Mouse (Mus musculus) spleen, adult 2 months (tissue): ENCODE results near the gene Phactr3. TPM values are rescaled to one million over a fixed set of nuclear protein-coding genes. Genes with fewer than 3 reads are reported as not detected.
"Not testable (repeated sequence)": the region's sequence is repeated elsewhere in the genome, so short reads cannot be mapped to it uniquely, and the experiment has no call there.

Experiments
- DNase-seq, 2 experiments: peaks; one replicate each; pipeline versions ENCODE4 v3.0.0 to v3.0.0-alpha.2; 2012 to 2021; ENCODE audit warnings: low spot score in 2 of 2, low read depth in 1 of 2
- H3K27ac ChIP-seq: fragments of 200-500 bp; 2 replicates; pipeline ENCODE4 v1.5.1; 2012; ENCODE audit warnings: low read length, inconsistent platforms; ENCODE audit not compliant: insufficient read depth
- H3K27me3 ChIP-seq: fragments of 200-500 bp; 2 replicates; pipeline ENCODE4 v1.6.1; 2012; ENCODE audit warnings: mild to moderate bottlenecking, moderate library complexity, low read length, inconsistent platforms; ENCODE audit not compliant: control insufficient read depth, insufficient read depth
- H3K36me3 ChIP-seq: fragments of 200-500 bp; 2 replicates; pipeline ENCODE4 v1.6.1; 2012; ENCODE audit warnings: mild to moderate bottlenecking, low read length, inconsistent platforms; ENCODE audit not compliant: control insufficient read depth, insufficient read depth
- H3K4me1 ChIP-seq: fragments of 200-500 bp; 2 replicates; pipeline ENCODE4 v1.6.1; 2011; ENCODE audit warnings: inconsistent platforms; ENCODE audit not compliant: control insufficient read depth, insufficient read depth, insufficient read length
- H3K4me3 ChIP-seq: fragments of 200-500 bp; 2 replicates; pipeline ENCODE4 v1.5.1; 2011; ENCODE audit warnings: mild to moderate bottlenecking, inconsistent platforms; ENCODE audit not compliant: insufficient read depth, insufficient read length; ENCODE audit errors: extremely low read depth
- CTCF ChIP-seq: fragments of 200-500 bp; IDR thresholded peaks from 2 replicates; pipeline ENCODE4 v1.5.1; 2011; ENCODE audit warnings: mild to moderate bottlenecking, inconsistent platforms; ENCODE audit not compliant: insufficient read depth, insufficient read length, insufficient replicate concordance; ENCODE audit errors: extremely low read depth
- POLR2A ChIP-seq: fragments of 200-500 bp; IDR thresholded peaks from 2 replicates; pipeline ENCODE4 v1.6.1; 2011; ENCODE audit warnings: low read depth, low read length, inconsistent platforms
- WGBS: fragments of 180-500 bp; shearing (Covaris S2); methylation state at CpG from one replicate; pipeline ENCODE4 v1.1.7; 2018; 5-methylcytosine and 5-hydroxymethylcytosine counted together
- polyA plus RNA-seq: library from polyadenylated mRNA; depleted of rRNA; stranded (reverse); fragments of >200 nt; gene quantifications from 2 replicates; pipeline ENCODE4 v1.2.3, GENCODE M21; 2012; rRNA removed

Phactr3 gene
- polyA plus RNA-seq, 1 experiment = 0.54 TPM

GRCm38 (mm10) chr2:178337878-178338277, 219.1 kb downstream of the Phactr3 start:
- no peak for DNase-seq

DNA sequence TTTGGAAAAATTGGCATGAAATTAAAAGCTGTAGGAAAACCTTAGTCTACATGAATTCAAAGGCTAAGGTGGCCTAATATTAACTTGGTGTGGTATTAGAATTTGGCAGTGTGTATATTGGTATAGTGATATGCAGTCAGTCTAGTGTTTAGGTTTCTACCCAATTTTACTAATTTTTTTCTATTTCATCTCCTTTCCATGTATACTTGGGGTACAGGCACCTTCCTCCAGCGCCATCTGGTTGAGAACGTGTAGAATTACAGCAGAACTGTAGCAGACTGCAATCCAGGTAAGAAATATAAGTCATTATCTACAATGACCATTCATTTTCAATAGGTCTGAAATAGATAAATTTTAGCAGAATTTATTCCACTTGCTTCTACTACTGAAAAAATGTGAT, 220.3 kb downstream of the Phactr3 start:
- H3K27ac ChIP-seq = no peak overlapping the region
- TF ChIP-seq CTCF (no peak), POLR2A (no peak)
- no peak for DNase-seq
- no peaks in the 10 kb centered on the region for H3K36me3 ChIP-seq
- H3K27me3 ChIP-seq = no peaks in the 10 kb centered on the region
- no peaks in the 10 kb centered on the region for H3K4me1 ChIP-seq
- no peak overlapping the region; the same call in 1 of the 2 replicates for H3K4me3 ChIP-seq
- WGBS = 4% methylated on average over 2 of the region's 2 CpGs

More at GRCm38 (mm10) chr2:178337878-178338277, 219.1 kb downstream of the Phactr3 start:
- WGBS = 40% methylated on average over 1 of the region's 1 CpGs
- H3K27ac ChIP-seq = no peak overlapping the region
- no peaks in the 10 kb centered on the region for H3K36me3 ChIP-seq
- no peak overlapping the region for H3K4me3 ChIP-seq
- H3K4me1 ChIP-seq = no peaks in the 10 kb centered on the region
- TF ChIP-seq CTCF (no peak), POLR2A (no peak)
- no peaks in the 10 kb centered on the region for H3K27me3 ChIP-seq

DNA sequence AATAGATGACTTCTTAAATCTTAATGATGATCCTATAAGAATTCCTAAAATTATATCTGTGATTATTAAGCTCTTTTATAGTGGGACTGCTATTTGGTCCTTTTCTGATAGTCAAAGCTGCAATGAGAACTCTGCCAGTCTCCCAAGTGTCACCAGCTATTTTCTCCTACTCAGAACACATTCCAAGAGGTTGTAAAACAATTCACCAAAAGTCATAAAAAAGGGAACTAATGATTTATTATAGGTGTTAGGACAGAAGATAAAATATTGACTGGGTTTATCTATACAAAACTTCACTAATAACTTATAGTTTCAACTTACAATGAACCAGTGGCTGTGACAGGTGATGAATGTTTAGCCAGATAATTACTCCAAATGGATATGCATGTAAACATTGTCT, 223.3 kb downstream of the Phactr3 start:
- H3K4me3 ChIP-seq, DNase-seq, H3K27me3 ChIP-seq, H3K36me3 ChIP-seq, H3K27ac ChIP-seq, H3K4me1 ChIP-seq: not testable (repeated sequence)

GRCm38 (mm10) chr2:178342597-178342996, 223.8 kb downstream of the Phactr3 start:
- 70% methylated on average over 4 of the region's 4 CpGs for WGBS
- Histone ChIP-seq H3K4me3 (no peak overlapping the region), H3K27me3 (no peaks in the 10 kb centered on the region), H3K36me3 (no peaks in the 10 kb centered on the region), H3K27ac (no peak overlapping the region), H3K4me1 (no peaks in the 10 kb centered on the region)
- TF ChIP-seq POLR2A (no peak), CTCF (no peak)
- DNase-seq = no peak

Other genes starting within 250 kb of the Phactr3 start
- 0.12 TPM in 1 of 2 replicates, not detected in the other for gene Gm14327, start 221.9 kb upstream of the Phactr3 start, polyA plus RNA-seq
- gene Zfp972, start 193.4 kb upstream of the Phactr3 start, polyA plus RNA-seq = not detected in 2 replicates
- gene Gm14326, start 161.7 kb upstream of the Phactr3 start, polyA plus RNA-seq = 0.58 and 0.78 TPM in 2 replicates
- gene Zfp971, start 95.7 kb upstream of the Phactr3 start, polyA plus RNA-seq = 0.36 and 0.45 TPM in 2 replicates
- 0.32 and 0.34 TPM in 2 replicates for gene Zfp931, start 40.5 kb upstream of the Phactr3 start, polyA plus RNA-seq